Mouse (Mus musculus): ENCODE results near the gene Phtf2.

DNA sequence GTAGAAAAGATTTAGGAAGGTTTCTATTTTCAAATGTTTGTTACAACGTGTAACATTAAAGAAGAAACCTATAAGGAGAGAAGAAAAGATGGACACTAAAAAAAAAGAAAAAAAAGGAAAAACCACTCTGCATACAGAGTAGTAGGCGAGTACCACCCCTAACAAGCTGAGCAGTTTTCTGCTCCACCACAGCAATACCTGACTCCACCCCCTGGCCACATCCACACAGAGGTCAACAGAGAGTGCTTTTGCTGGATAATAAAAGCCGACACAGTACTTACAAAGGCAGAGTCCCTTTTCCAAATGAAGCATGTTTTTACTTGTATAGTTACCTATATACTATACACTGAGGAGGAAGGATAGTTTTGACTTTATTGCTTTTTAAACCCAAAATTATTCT, 42.7 kb upstream of the Phtf2 start:
- TF ChIP-seq CTCF (IDR thresholded peaks at IDR 0.05): no peak
- no peak for TF ChIP-seq EP300 (IDR thresholded peaks at IDR 0.05; ENCODE audit: insufficient read depth, low read depth, low read length)
- TF ChIP-seq POLR2A (IDR thresholded peaks at IDR 0.05; ENCODE audit: insufficient read depth, low read depth, low read length): no peak

Data from heart, adult 2 months (tissue).